Mouse (Mus musculus) lung, postnatal 0 days (tissue): ENCODE results near the gene Hpn. TPM values are rescaled to one million over a fixed set of nuclear protein-coding genes. Genes with fewer than 3 reads are reported as not detected.

Experiments
- ATAC-seq: fragments of 200-750 bp; cut with Nextera tagmentation; 2 replicates; pipeline ENCODE4 v1.8.0; 2017; ENCODE audit warnings: moderate library complexity
- DNase-seq: peaks from one replicate; pipeline ENCODE4 v3.0.0-alpha.2; 2016; ENCODE audit warnings: low spot score
- H3K27ac ChIP-seq: fragments of 300-500 bp; sonication (generic); 2 replicates; pipeline ENCODE4 v1.5.1; 2014; ENCODE audit warnings: antibody characterized with exemption, mild to moderate bottlenecking, low read length, mixed read lengths
- H3K27me3 ChIP-seq: fragments of 300-500 bp; sonication (generic); replicated peaks from 2 replicates; pipeline ENCODE4 v1.6.1; 2014; ENCODE audit warnings: low read length, mixed read lengths; ENCODE audit not compliant: insufficient read depth
- H3K36me3 ChIP-seq: fragments of 300-500 bp; sonication (generic); 2 replicates; pipeline ENCODE4 v1.6.1; 2014; ENCODE audit warnings: low read length, mixed read lengths; ENCODE audit not compliant: insufficient read depth
- H3K4me1 ChIP-seq: fragments of 300-500 bp; sonication (generic); 2 replicates; pipeline ENCODE4 v1.6.1; 2014; ENCODE audit warnings: antibody characterized with exemption, low read depth, low read length, mixed read lengths; ENCODE audit not compliant: insufficient read depth
- H3K4me2 ChIP-seq: fragments of 300-500 bp; sonication (generic); replicated peaks from 2 replicates; pipeline ENCODE4 v1.6.1; 2014; ENCODE audit warnings: low read depth, mild to moderate bottlenecking, low read length, moderate library complexity, mixed read lengths
- H3K4me3 ChIP-seq: fragments of 300-500 bp; sonication (generic); 2 replicates; pipeline ENCODE4 v1.5.1; 2014; ENCODE audit warnings: low read depth, low read length
- H3K9ac ChIP-seq: fragments of 300-500 bp; sonication (generic); replicated peaks from 2 replicates; pipeline ENCODE4 v1.6.1; 2014; ENCODE audit warnings: low read depth, mild to moderate bottlenecking
- H3K9me3 ChIP-seq: fragments of 300-500 bp; sonication (generic); 2 replicates; pipeline ENCODE4 v1.6.1; 2016; ENCODE audit warnings: low read length, mixed read lengths
- CTCF ChIP-seq: IDR thresholded peaks from 2 replicates; pipeline ENCODE4 v1.5.1; 2016; ENCODE audit warnings: antibody characterized with exemption, mild to moderate bottlenecking
- EP300 ChIP-seq: IDR thresholded peaks from 2 replicates; pipeline ENCODE4 v1.6.1; 2016; ENCODE audit warnings: antibody characterized with exemption, mild to moderate bottlenecking, control low read depth
- WGBS: fragments of 180-500 bp; shearing (Covaris S2); extraction: QIAGEN DNeasy Blood & Tissue Kit; methylation state at CpG from one replicate; pipeline ENCODE4 v1.1.7; 2014; 5-methylcytosine and 5-hydroxymethylcytosine counted together
- polyA plus RNA-seq: library from polyadenylated mRNA; unstranded; fragments of >200 nt; fragmentation: Nextera tagmentation; extraction: Ambion mirVana; gene quantifications from 2 replicates; pipeline ENCODE4 v1.2.1, GENCODE M21; 2015

The Hpn gene
- polyA plus RNA-seq, 1 experiment from 2014 or later = 20.5 TPM

DNA sequence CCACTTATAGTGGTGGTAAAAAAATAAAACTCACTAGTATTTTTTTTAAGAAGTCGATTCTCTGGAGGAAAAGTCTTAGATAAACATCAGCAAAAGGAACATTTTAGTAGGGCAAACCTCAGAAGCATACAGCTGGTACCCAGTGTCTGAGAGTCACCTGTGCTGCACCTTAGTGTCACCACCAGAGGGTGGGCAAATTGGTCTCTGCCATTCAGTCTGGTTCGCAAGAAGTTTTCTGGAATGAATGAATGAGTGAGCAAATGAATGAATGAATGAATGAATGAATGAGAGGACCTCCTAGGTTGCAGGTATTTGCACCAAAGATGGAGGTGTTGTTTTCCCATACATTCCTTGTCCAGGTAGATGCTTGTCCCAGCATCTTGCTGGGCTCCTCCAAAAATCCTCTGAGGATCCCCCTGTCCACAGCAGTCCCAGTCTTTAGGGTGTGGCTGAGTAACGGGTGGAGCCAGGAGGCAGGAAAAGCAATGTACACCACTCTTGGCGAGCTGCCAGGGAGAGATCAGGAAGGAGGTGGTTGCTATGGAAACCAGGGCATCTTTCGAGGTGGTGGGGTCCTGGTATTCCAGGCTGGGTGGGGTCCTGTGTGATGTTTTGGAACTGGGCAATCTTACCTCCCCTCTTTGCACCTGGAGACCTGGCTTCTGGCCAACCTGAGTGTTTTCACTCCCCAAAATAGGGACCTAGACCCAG is 65.8 kb downstream of the Hpn start:
- no peak for TF ChIP-seq EP300
- TF ChIP-seq CTCF = peak; percentile 15; the same call in 1 of the 2 replicates
- 0 out of 2 replicates have a peak, but pooled peaks cover 7% of the 10 kb centered on the region for H3K4me1 ChIP-seq
- no peak overlapping the region for H3K27ac ChIP-seq
- 16% methylated on average over 5 of the region's 5 CpGs for WGBS
- peaks cover 32% of the 10 kb centered on the region for H3K27me3 ChIP-seq
- H3K9ac ChIP-seq = no peak overlapping the region
- no peak overlapping the region for H3K4me3 ChIP-seq
- no peak for ATAC-seq
- no peaks in the 10 kb centered on the region for H3K36me3 ChIP-seq
- DNase-seq = peak; percentile 40
- no peaks in the 10 kb centered on the region for H3K9me3 ChIP-seq
- H3K4me2 ChIP-seq = no peak overlapping the region

Other genes with a start within 250 kb of the Hpn start
- gene Cd22, start 234.9 kb downstream of the Hpn start, polyA plus RNA-seq = 0.35 and 0.79 TPM in 2 replicates
- 1.2 and 1.8 TPM in 2 replicates for gene Mag, start 200.4 kb downstream of the Hpn start, polyA plus RNA-seq
- gene Hamp2, start 190.6 kb downstream of the Hpn start, polyA plus RNA-seq = not detected in 2 replicates
- not detected in 2 replicates for gene Hamp, start 171.3 kb downstream of the Hpn start, polyA plus RNA-seq
- 19.6 and 21.1 TPM in 2 replicates for gene Usf2, start 158.5 kb downstream of the Hpn start, polyA plus RNA-seq
- 53.8 and 57.9 TPM in 2 replicates for gene Lsr, start 141.8 kb downstream of the Hpn start, polyA plus RNA-seq
- 9.5 and 12.3 TPM in 2 replicates for gene Fam187b, start 141.5 kb downstream of the Hpn start, polyA plus RNA-seq
- gene Fxyd5, start 72.8 kb downstream of the Hpn start, polyA plus RNA-seq = 168 and 206 TPM in 2 replicates
- 1.2 and 1.8 TPM in 2 replicates for gene Fxyd7, start 63.8 kb downstream of the Hpn start, polyA plus RNA-seq
- gene Fxyd1, start 58.1 kb downstream of the Hpn start, polyA plus RNA-seq = 175 and 211 TPM in 2 replicates
- 0.20 and 0.27 TPM in 2 replicates for gene Lgi4, start 55.9 kb downstream of the Hpn start, polyA plus RNA-seq
- gene Fxyd3, start 38.6 kb downstream of the Hpn start, polyA plus RNA-seq = 76.1 and 78.1 TPM in 2 replicates
- 4.5 and 4.9 TPM in 2 replicates for gene Scn1b, start 11.7 kb upstream of the Hpn start, polyA plus RNA-seq
- gene Gramd1a, start 40.6 kb upstream of the Hpn start, polyA plus RNA-seq = 31.7 and 33.8 TPM in 2 replicates
- gene Scgb2b2, start 175.2 kb upstream of the Hpn start, polyA plus RNA-seq = not detected in 2 replicates
- gene Scgb1b2, start 176.5 kb upstream of the Hpn start, polyA plus RNA-seq = not detected in 2 replicates
- not detected in 2 replicates for gene Scgb2b3, start 246.8 kb upstream of the Hpn start, polyA plus RNA-seq